Mouse (Mus musculus) forebrain, embryonic 16.5 days (tissue): ENCODE results near the gene Ric8b. TPM values are rescaled to one million over a fixed set of nuclear protein-coding genes. Genes with fewer than 3 reads are reported as not detected.

ENCODE experiments used
- ATAC-seq: fragments of 200-750 bp; cut with Nextera tagmentation; 2 replicates; pipeline ENCODE4 v1.8.0; 2017; ENCODE audit warnings: mild to moderate bottlenecking, moderate library complexity
- H3K27ac ChIP-seq: fragments of 300-500 bp; sonication (generic); 2 replicates; pipeline ENCODE4 v1.5.1; 2014; ENCODE audit warnings: low read length, control low read depth
- H3K27me3 ChIP-seq: fragments of 300-500 bp; sonication (generic); replicated peaks from 2 replicates; pipeline ENCODE4 v1.6.1; 2014; ENCODE audit warnings: low read length; ENCODE audit not compliant: control insufficient read depth, insufficient read depth
- H3K36me3 ChIP-seq: fragments of 300-500 bp; sonication (generic); 2 replicates; pipeline ENCODE4 v1.6.1; 2014; ENCODE audit not compliant: control insufficient read depth, insufficient read depth
- H3K4me1 ChIP-seq: fragments of 300-500 bp; sonication (generic); replicated peaks from 2 replicates; pipeline ENCODE4 v1.6.1; 2014; ENCODE audit warnings: low read length; ENCODE audit not compliant: control insufficient read depth, insufficient read depth
- H3K4me2 ChIP-seq: fragments of 300-500 bp; sonication (generic); 2 replicates; pipeline ENCODE4 v1.6.1; 2014; ENCODE audit warnings: mild to moderate bottlenecking, low read length, control low read depth
- H3K4me3 ChIP-seq: fragments of 300-500 bp; sonication (generic); replicated peaks from 2 replicates; pipeline ENCODE4 v1.5.1; 2014; ENCODE audit warnings: mild to moderate bottlenecking, low read length, control low read depth
- H3K9ac ChIP-seq: fragments of 300-500 bp; sonication (generic); replicated peaks from 2 replicates; pipeline ENCODE4 v1.6.1; 2014; ENCODE audit warnings: low read depth, low read length, control low read depth
- H3K9me3 ChIP-seq: fragments of 300-500 bp; sonication (generic); 2 replicates; pipeline ENCODE4 v1.6.1; 2016; ENCODE audit warnings: low read length; ENCODE audit not compliant: control insufficient read depth
- WGBS: fragments of 180-500 bp; shearing (Covaris S2); extraction: QIAGEN DNeasy Blood & Tissue Kit; methylation state at CpG from one replicate; pipeline ENCODE4 v1.1.7; 2014; 5-methylcytosine and 5-hydroxymethylcytosine counted together
- polyA plus RNA-seq: library from polyadenylated mRNA; unstranded; fragments of >200 nt; fragmentation: Nextera tagmentation; extraction: Ambion mirVana; gene quantifications from 2 replicates; pipeline ENCODE4 v1.2.1, GENCODE M21; 2015

Gene Ric8b
- polyA plus RNA-seq, 1 experiment from 2014 or later, result 48.4 TPM

DNA sequence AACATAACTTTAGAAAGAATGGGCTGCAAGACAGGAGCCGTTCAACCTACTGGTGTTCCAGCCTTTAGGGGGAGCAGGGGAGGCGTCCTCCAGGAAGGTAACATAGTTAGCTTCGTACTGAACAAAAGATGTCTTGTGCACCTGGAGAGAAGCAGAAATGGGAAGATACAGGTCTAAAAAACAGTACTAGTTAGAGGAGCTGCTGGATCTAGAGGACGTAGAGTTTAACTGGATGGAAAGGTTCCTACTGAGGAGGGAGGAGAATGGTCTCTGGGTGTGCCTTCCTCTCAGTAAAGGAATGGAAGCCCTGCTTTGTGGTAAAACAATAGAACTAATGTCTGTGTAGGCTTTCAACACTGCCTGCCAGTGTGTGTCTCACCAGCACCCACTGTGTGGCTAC, 70.2 kb downstream of the Ric8b start:
- Histone ChIP-seq H3K27me3 (no peaks in the 10 kb centered on the region), H3K4me2 (no peak overlapping the region), H3K9me3 (no peaks in the 10 kb centered on the region), H3K4me3 (no peak overlapping the region), H3K4me1 (no peaks in the 10 kb centered on the region), H3K9ac (no peak overlapping the region), H3K36me3 (peaks cover 15% of the 10 kb centered on the region), H3K27ac (no peak overlapping the region)
- 66% methylated on average over 4 of the region's 4 CpGs for WGBS
- no peak for ATAC-seq

DNA sequence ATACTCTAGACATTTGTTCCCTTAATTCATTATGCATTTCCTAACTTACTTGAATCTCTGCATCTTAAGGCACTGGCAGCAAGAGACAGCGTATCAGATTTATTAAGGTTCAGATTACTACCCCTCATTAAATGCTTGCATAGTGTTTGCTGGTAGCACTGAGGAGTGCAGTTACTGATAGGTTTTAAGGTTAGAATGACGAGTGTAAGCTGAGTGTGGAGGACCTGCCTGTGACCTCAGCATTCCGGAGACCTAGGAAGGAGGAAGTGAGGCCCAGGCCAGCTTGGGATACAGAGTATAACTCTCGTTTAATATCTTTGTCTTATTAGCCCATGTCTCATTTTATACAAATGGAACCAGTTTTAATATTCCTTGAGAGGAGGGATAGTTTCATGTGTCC, 71.2 kb downstream of the Ric8b start:
- H3K27ac ChIP-seq, result no peak overlapping the region
- H3K4me2 ChIP-seq, result no peak overlapping the region
- 79% methylated on average over 4 of the region's 4 CpGs for WGBS
- H3K9me3 ChIP-seq, result no peaks in the 10 kb centered on the region
- no peak for ATAC-seq
- peaks cover 7% of the 10 kb centered on the region; the same call in 1 of the 2 replicates for H3K36me3 ChIP-seq
- H3K4me1 ChIP-seq, result no peaks in the 10 kb centered on the region
- no peak overlapping the region for H3K4me3 ChIP-seq
- H3K9ac ChIP-seq, result no peak overlapping the region
- no peaks in the 10 kb centered on the region for H3K27me3 ChIP-seq

DNA sequence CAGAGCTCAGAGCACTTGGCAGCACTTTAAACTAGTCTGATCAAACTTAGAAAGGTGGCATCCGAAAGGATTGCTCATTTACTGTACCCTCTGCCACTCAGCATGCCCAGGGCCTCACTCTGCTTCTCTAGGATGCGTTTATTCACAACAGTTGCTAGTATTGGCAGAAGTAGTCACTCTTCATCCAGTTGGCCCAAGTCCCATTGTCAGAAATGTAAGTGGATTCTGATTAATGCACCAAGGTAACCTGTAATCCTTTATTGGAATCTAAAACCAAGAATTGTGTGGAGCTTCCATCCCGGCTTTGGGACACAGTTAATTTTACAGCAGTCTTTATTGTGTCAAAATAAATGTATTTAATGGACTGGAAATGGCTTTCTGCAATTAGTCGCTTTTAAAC, 76.9 kb downstream of the Ric8b start:
- 42% methylated on average over 4 of the region's 4 CpGs for WGBS
- no peaks in the 10 kb centered on the region for H3K27me3 ChIP-seq
- H3K9ac ChIP-seq, result no peak overlapping the region
- H3K27ac ChIP-seq, result no peak overlapping the region
- H3K4me2 ChIP-seq, result no peak overlapping the region
- no peak overlapping the region for H3K4me3 ChIP-seq
- peaks cover 6% of the 10 kb centered on the region for H3K4me1 ChIP-seq
- peaks cover 3% of the 10 kb centered on the region; the same call in 1 of the 2 replicates for H3K36me3 ChIP-seq
- H3K9me3 ChIP-seq, result no peaks in the 10 kb centered on the region
- ATAC-seq, result no peak

DNA sequence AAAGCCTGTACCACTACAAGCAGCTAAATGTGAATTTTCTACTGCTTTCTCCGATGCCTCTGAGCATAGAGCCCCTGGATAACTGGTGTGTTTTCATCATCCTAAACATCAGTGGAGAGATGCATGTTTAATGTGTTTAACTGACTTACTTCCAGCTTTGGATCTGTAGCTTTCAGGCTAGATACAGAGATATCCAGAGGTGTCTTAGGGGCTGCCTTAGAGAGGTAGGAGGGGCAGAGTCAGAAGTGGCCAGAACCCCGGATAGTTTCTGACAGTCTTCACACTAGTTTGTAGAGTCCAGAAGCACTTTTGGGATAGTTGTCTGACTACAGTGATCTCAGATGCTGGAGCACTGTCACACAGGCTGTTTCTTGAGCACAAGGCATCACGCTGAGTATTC, 77.6 kb downstream of the Ric8b start:
- Histone ChIP-seq H3K9me3 (no peaks in the 10 kb centered on the region), H3K9ac (no peak overlapping the region), H3K4me2 (no peak overlapping the region), H3K27me3 (no peaks in the 10 kb centered on the region), H3K36me3 (peaks cover 3% of the 10 kb centered on the region; the same call in 1 of the 2 replicates), H3K4me3 (no peak overlapping the region), H3K27ac (no peak overlapping the region), H3K4me1 (peaks cover 6% of the 10 kb centered on the region)
- no peak for ATAC-seq
- WGBS, result 91% methylated on average over 3 of the region's 3 CpGs

DNA sequence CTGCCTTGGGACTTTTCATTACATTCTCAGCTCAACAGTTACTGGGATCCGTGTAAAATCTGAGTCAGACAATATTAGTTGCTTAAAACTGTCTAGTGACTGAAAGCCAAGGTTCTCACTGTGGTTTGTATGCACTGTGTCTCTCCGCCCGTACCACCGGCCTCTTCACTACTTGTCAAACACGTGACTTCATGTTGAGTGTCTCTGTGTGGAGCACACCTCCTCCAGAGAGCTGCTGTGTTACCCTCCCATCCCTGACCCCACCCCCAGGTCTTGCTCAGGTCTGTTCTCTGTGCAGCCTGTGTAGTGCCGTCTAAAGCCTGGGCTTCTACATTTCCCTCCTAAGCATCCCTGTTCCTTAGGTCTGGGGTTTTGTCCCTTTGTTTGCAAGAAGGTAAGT, 79.0 kb downstream of the Ric8b start:
- Histone ChIP-seq H3K27me3 (no peaks in the 10 kb centered on the region), H3K36me3 (peaks cover 3% of the 10 kb centered on the region; the same call in 1 of the 2 replicates), H3K4me2 (no peak overlapping the region), H3K4me1 (peaks cover 6% of the 10 kb centered on the region), H3K27ac (no peak overlapping the region), H3K9ac (no peak overlapping the region), H3K4me3 (no peak overlapping the region), H3K9me3 (no peaks in the 10 kb centered on the region)
- no peak for ATAC-seq
- 85% methylated on average over 6 of the region's 6 CpGs for WGBS

DNA sequence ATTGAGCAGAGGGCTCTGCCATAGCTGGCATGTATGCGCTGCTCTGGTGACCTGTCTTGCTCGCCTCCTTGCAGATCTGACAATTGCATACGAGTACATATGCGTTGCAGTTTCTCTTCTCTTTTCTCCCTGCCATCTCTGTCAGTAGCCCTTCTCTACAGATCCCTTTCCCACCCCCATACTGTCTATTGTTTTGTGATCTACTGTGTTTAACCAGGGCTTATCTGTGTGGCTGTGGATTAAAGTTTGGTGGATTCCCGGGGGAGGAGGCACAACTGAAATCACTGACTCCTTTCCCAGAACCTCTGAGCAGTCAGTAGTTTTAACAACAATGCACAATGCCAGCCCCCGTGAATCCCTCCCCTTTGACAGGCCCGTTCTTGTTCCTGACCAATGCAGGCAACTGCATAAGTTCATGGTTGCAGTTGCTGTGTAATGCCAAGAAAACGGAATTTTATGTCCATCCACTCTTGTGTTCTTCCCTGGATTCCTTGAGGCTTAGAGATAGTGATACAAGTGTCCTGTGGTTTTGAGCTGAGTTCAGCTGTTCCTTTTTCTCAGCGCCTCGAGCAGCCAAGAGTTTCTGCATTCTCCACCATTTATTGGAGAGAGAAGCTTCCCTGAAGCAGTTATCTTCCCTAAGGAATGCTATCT, 80.3 kb downstream of the Ric8b start:
- Histone ChIP-seq H3K27ac (no peak overlapping the region), H3K36me3 (no peaks in the 10 kb centered on the region; the same call in 1 of the 2 replicates), H3K4me3 (no peak overlapping the region), H3K4me2 (no peak overlapping the region), H3K9me3 (no peaks in the 10 kb centered on the region), H3K27me3 (no peaks in the 10 kb centered on the region), H3K9ac (no peak overlapping the region), H3K4me1 (peaks cover 6% of the 10 kb centered on the region)
- WGBS, result 59% methylated on average over 10 of the region's 10 CpGs
- no peak for ATAC-seq

DNA sequence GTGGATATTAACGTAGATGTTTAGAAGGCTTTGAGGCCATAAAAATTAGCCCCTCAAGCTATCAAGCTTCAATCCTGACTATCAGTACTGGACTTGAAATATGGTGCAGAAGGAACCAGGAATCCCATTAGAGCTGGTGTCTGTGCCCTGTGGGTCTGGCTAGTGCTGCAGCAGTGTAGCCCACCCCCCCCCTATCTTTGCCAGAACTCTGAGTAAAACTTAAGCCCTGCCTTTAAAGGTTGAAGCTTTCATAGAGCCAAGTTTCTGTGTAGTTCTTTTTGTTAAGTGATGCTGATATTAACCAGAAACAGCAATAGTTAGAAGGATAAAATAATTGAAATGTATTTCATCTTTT, 80.8 kb downstream of the Ric8b start:
- no peak overlapping the region for H3K9ac ChIP-seq
- H3K27me3 ChIP-seq, result no peaks in the 10 kb centered on the region
- H3K4me2 ChIP-seq, result no peak overlapping the region
- no peaks in the 10 kb centered on the region for H3K9me3 ChIP-seq
- ATAC-seq, result no peak
- H3K27ac ChIP-seq, result no peak overlapping the region
- WGBS, result 89% methylated on average over 1 of the region's 1 CpGs
- peaks cover 6% of the 10 kb centered on the region for H3K4me1 ChIP-seq
- no peak overlapping the region for H3K4me3 ChIP-seq
- H3K36me3 ChIP-seq, result no peaks in the 10 kb centered on the region; the same call in 1 of the 2 replicates

DNA sequence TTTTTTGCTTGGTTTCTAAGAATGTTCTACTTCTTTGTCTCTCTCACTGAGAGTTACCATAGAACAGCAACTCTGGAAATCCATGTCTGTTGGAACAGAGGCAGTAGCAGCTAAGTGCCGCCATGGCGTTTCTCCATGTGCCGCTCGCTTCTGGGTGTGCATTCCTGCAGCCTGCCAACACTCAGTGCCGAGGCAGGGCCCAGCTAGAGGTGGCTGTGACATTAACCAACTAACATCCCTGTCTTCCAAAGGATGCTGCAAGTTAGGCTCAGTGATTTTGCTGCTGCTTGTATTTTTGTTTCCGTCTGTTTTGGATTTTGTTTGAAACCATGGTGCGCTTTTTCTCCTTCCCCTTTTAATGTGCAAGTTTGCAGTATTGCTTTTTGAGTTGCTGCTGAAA, 84.5 kb downstream of the Ric8b start:
- no peak overlapping the region for H3K9ac ChIP-seq
- H3K4me1 ChIP-seq, result peaks cover 6% of the 10 kb centered on the region
- H3K27ac ChIP-seq, result no peak overlapping the region
- 76% methylated on average over 7 of the region's 7 CpGs for WGBS
- H3K4me2 ChIP-seq, result no peak overlapping the region
- H3K36me3 ChIP-seq, result no peaks in the 10 kb centered on the region; the same call in 1 of the 2 replicates
- no peak for ATAC-seq
- peaks cover 4% of the 10 kb centered on the region; the same call in 1 of the 2 replicates for H3K27me3 ChIP-seq
- H3K9me3 ChIP-seq, result no peaks in the 10 kb centered on the region
- no peak overlapping the region for H3K4me3 ChIP-seq

DNA sequence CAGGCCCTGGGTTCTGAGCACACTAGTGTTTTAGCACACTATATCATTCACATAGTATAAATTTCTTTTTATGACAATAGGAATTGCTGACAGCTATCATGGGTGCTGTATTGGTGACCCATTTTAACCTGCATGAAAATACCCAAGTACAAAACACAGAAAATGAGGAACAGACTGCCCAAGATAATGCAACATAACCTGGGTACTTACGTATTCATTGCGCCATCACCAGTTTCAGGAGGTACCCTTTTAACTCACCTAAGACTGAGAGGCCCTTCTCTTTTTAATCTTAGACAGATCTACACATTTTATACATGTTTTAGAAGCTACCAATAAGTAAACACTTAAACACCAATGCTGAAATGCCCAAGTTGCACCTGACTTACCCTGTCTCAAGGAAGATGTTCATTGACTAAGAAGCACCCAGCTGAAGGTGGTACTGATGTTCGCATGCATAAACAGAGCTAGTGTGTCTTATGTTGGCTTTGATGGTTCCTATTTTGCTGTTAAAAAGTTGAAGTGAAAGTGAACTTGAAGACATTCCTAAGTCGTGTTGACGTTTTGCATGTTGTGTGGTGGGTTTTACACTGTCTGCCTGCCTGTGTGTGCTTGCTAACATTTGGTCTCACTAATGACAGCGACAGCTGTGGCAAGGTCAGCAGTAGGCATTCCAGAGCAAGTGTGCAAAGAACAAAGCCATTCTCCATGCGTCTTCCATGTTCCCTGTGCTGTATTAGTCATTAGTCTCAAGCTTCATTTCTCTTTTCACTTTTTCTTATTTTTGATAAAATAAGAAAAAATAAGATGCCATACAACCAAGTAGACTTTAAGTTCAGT, 86.0 kb downstream of the Ric8b start:
- ATAC-seq, result no peak
- peaks cover 4% of the 10 kb centered on the region; the same call in 1 of the 2 replicates for H3K27me3 ChIP-seq
- no peak overlapping the region for H3K4me2 ChIP-seq
- H3K9ac ChIP-seq, result no peak overlapping the region
- 91% methylated on average over 7 of the region's 7 CpGs for WGBS
- no peak overlapping the region for H3K4me3 ChIP-seq
- no peak overlapping the region for H3K27ac ChIP-seq
- H3K36me3 ChIP-seq, result no peaks in the 10 kb centered on the region; the same call in 1 of the 2 replicates
- H3K4me1 ChIP-seq, result peaks cover 2% of the 10 kb centered on the region; the same call in 1 of the 2 replicates
- H3K9me3 ChIP-seq, result no peaks in the 10 kb centered on the region
